Mouse (Mus musculus): Measurements from ENCODE around the gene Psenen.

DNA sequence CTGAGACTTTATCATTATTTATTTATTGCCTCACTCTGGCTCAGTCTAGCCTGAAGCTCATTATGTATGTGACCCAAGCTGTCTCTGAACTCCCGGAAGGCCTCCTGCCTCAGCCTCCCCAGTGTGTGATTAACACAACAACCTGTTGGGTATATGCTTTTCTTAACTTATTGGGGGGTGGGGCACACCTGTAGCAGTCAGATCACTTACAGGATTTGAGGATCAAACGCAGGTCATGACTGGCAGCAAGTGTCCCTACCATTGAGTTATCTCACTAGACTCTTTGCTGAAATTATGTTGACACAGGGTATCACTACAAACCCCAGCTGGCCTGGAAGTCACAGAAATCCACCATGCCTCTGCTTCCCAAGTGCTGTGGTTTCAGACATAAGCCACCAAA, 3.1 kb downstream of the Psenen start:
- TF ChIP-seq CTCF (IDR thresholded peaks at IDR 0.05; ENCODE audit: low read depth) (no peak), EP300 (IDR thresholded peaks at IDR 0.05; ENCODE audit: low read depth) (no peak)

Data from liver, embryonic 14.5 days (tissue).